In genomic region chr2:144224351-144224750, GRCm38 (mm10) we compare ENCODE assay signal across 9 mouse cellular contexts. TPM values are rescaled to one million over a fixed set of nuclear protein-coding genes. Genes with fewer than 3 reads are reported as not detected.
A peak's percentile ranks its signal among the peaks of the same experiment; 100 is the strongest.
DNase-seq lines count a peak whose midpoint lies in the region; ATAC-seq and TF ChIP-seq lines count a peak whose summit lies in the region.
"Had no signal": no experiment of that assay in that cellular context is flagged by ENCODE, and none has a peak within 500 bp of the region (broad histone marks: within the 10 kb centered on the region; RNA-seq: fewer than 3 reads in every experiment).

No protein-coding gene starts in this region.

- H3K4me1 ChIP-seq in megakaryocyte, embryonic 14.5 days, result peaks cover 14% of the 10 kb centered on the region
- no peaks in the 10 kb centered on the region for H3K4me1 ChIP-seq in cerebellum, adult 2 months (ENCODE audit: control insufficient read depth, insufficient read depth, low read length)

- 69% methylated on average over 12 of the region's 12 CpGs for WGBS in cerebellum, adult 2 months

- ATAC-seq in erythroblast, adult 5-6 weeks (replicated peaks; ENCODE audit: low FRiP score, poor library complexity, severe bottlenecking), result peak; percentile 29; the same call in 1 of the 2 replicates

- TF ChIP-seq CTCF in cerebellum, adult 2 months (IDR thresholded peaks at IDR 0.05; ENCODE audit: borderline replicate concordance, insufficient read depth, low read depth, low read length), result no peak

- TF ChIP-seq POLR2A in cerebellum, adult 2 months (IDR thresholded peaks at IDR 0.05; ENCODE audit: borderline replicate concordance, insufficient read depth, low read length), result no peak

- H3K9me3 ChIP-seq in megakaryocyte, embryonic 14.5 days, result peaks cover 18% of the 10 kb centered on the region

- DNase-seq in adrenal gland, postnatal 14 days, result peak; percentile 47
- DNase-seq in adrenal gland, adult 8-10 months, result no peak
- peak; percentile 30 for DNase-seq in kidney, postnatal 10 days
- no peak for DNase-seq in kidney, adult 11 months
- no peak for DNase-seq in left cerebral cortex, adult 18-20 months (ENCODE audit: low spot score in 2 of 2)
- DNase-seq in cerebellum, adult 2 months, result no peak
- DNase-seq: gastrocnemius, postnatal 25 days had no signal

- H3K27me3 ChIP-seq in megakaryocyte, embryonic 14.5 days (replicated peaks), result peaks cover 2% of the 10 kb centered on the region
- no peaks in the 10 kb centered on the region for H3K27me3 ChIP-seq in cerebellum, adult 2 months (ENCODE audit: control insufficient read depth, insufficient read depth, low read length)

- H3K36me3 ChIP-seq in megakaryocyte, embryonic 14.5 days (replicated peaks; ENCODE audit: low read length), result peaks cover 5% of the 10 kb centered on the region

- peak overlapping the region; percentile 44 for H3K4me3 ChIP-seq in megakaryocyte, embryonic 14.5 days (replicated peaks)
- no peak overlapping the region for H3K4me3 ChIP-seq in cerebellum, adult 2 months (replicated peaks; ENCODE audit: insufficient read depth, low read depth, low read length)

- no peak overlapping the region for H3K27ac ChIP-seq in cerebellum, adult 2 months (ENCODE audit: insufficient read depth, low read length)

RNA-seq across cellular contexts. Expression of gene Mgme1, which starts 46.1 kb away (rescaled TPM):
- total RNA-seq in adrenal gland, postnatal 14 days (2021), result 14.6 and 16.3 TPM in 2 replicates
- 10 to 100 TPM; 16.5 to 31.4 (median 19.5) TPM for total RNA-seq in adrenal gland, adult 8-10 months (2022)
- total RNA-seq in erythroblast, adult 5-6 weeks (2015; ENCODE audit: low replicate concordance), result 0.77 and 2.5 TPM in 2 replicates
- 4.6 and 6.1 TPM in 2 replicates for total RNA-seq in erythroblast, adult 5-6 weeks (2017; ENCODE audit: low replicate concordance)
- polyA plus RNA-seq in megakaryocyte, embryonic 14.5 days (2012; ENCODE audit: insufficient read depth, low replicate concordance), result 1.2 TPM in 1 of 2 replicates, not detected in the other
- 1 to 10 TPM; 5.7 to 6.8 TPM for total RNA-seq in left cerebral cortex, adult 18-20 months (2021)
- polyA plus RNA-seq in cerebellum, adult 2 months (2012; rRNA removed), result 6.5 and 6.7 TPM in 2 replicates

RNA-seq across cellular contexts. Expression of gene Snx5, which starts 46.4 kb away (rescaled TPM):
- total RNA-seq in adrenal gland, postnatal 14 days (2021), result 96.5 and 114 TPM in 2 replicates
- total RNA-seq in adrenal gland, adult 8-10 months (2022), result 100 to 1,000 TPM in 3 of 4 experiments, 10 to 100 TPM in 1; 92.5 to 112 (median 101) TPM
- 57.5 and 85.5 TPM in 2 replicates for total RNA-seq in erythroblast, adult 5-6 weeks (2015; ENCODE audit: low replicate concordance)
- 58.0 and 74.6 TPM in 2 replicates for total RNA-seq in erythroblast, adult 5-6 weeks (2017; ENCODE audit: low replicate concordance)
- 2.7 and 34.2 TPM in 2 replicates for polyA plus RNA-seq in megakaryocyte, embryonic 14.5 days (2012; ENCODE audit: insufficient read depth, low replicate concordance)
- 10 to 100 TPM; 75.9 to 77.8 TPM for total RNA-seq in left cerebral cortex, adult 18-20 months (2021)
- polyA plus RNA-seq in cerebellum, adult 2 months (2012; rRNA removed), result 72.8 and 76.9 TPM in 2 replicates

Comparison
In these comparisons a context has a peak if more than half of its experiments do, and no peak if none do; other contexts are left out.
1. DNase-seq: peak in adrenal gland, postnatal 14 days (single experiment) and kidney, postnatal 10 days (single experiment); none in adrenal gland, adult 8-10 months (single experiment), kidney, adult 11 months (single experiment), left cerebral cortex, adult 18-20 months (0 of 2) and cerebellum, adult 2 months (0 of 2).